Mouse (Mus musculus): ENCODE measurements at regions not wholly inside any gene's neighbourhood (a gene's known extent, or its start where the extent isn't known, plus 50 kb on each side); places are given as distances from the start of the nearest gene placed in this dataset.

DNA sequence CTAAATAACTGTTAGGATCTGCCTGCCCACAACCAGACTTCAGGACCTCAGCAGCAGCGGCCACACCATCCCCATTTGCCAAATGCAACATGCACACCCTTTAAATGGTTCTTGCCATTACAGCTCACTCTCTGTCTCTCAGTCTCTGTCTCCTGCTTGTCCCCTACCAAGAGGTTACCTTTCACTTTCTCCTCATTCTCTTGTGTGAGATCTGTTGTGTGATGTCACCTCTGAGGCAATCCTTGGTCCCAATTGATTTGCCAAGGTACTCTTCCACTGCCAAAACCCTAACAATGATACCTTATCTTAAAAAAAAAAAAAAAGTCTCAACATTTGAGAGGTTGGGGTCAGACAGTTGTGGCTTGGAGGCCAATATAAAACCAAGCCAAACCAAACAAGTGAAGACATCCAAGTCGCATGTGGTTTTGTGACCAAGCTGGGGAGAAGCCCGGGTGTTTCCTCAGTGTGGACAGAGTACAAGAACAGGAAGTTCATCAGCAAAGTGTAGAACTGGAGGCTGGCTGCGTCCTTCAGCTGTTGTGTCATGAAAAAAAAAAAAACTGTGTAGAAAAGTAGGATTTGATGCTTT lies 464.2 kb downstream of the Slc4a3 start:
- H3K9ac ChIP-seq (ENCODE audit: low read depth, poor library complexity, severe bottlenecking), result no peak overlapping the region
- peaks cover 11% of the 10 kb centered on the region for H3K9me3 ChIP-seq (replicated peaks; ENCODE audit: control insufficient read depth, insufficient read depth, low read length, poor library complexity, severe bottlenecking)
- no peak overlapping the region for H3K27ac ChIP-seq (ENCODE audit: insufficient read depth, low read length)
- H3K36me3 ChIP-seq (ENCODE audit: control insufficient read depth, insufficient read depth, low read length, poor library complexity, severe bottlenecking), result no peaks in the 10 kb centered on the region
- no peak for TF ChIP-seq EP300 (IDR thresholded peaks at IDR 0.05; ENCODE audit: insufficient read depth, low read depth, low read length)
- no peak for TF ChIP-seq POLR2A (IDR thresholded peaks at IDR 0.05; ENCODE audit: insufficient read depth, low read length)
- TF ChIP-seq CTCF (IDR thresholded peaks at IDR 0.05; ENCODE audit: low read depth, low read length), result no peak
- no peaks in the 10 kb centered on the region for H3K4me1 ChIP-seq (ENCODE audit: control insufficient read depth, insufficient read depth, low read length)
- no peaks in the 10 kb centered on the region for H3K27me3 ChIP-seq (ENCODE audit: control insufficient read depth, insufficient read depth, low read length, poor library complexity, severe bottlenecking)
- H3K4me3 ChIP-seq (ENCODE audit: low read depth, low read length), result no peak overlapping the region

DNA sequence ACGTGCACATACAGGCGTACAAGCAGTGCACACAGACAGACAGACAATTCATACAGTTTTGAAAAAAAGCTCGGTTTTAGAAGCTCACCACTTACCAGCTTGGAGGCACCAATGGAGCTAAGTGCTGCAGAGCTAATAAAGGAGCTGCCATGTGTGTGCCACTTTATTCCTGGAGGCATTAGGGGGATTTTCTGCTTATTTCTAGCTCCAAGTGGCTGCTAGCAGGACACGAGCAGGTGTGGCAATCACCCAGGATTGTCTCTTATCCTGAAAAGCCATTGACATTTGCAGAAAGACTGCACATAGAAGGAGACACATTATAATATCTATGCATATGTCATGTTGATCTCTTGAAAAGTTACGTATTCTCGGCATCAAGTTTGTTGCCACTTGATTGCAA lies 472.5 kb downstream of the Slc4a3 start:
- TF ChIP-seq POLR2A (IDR thresholded peaks at IDR 0.05; ENCODE audit: insufficient read depth, low read length) (no peak), EP300 (IDR thresholded peaks at IDR 0.05; ENCODE audit: insufficient read depth, low read depth, low read length) (no peak), CTCF (IDR thresholded peaks at IDR 0.05; ENCODE audit: low read depth, low read length) (no peak)
- Histone ChIP-seq H3K4me1 (ENCODE audit: control insufficient read depth, insufficient read depth, low read length) (no peaks in the 10 kb centered on the region), H3K27ac (ENCODE audit: insufficient read depth, low read length) (no peak overlapping the region), H3K4me3 (ENCODE audit: low read depth, low read length) (no peak overlapping the region), H3K27me3 (ENCODE audit: control insufficient read depth, insufficient read depth, low read length, poor library complexity, severe bottlenecking) (no peaks in the 10 kb centered on the region), H3K9ac (ENCODE audit: low read depth, poor library complexity, severe bottlenecking) (no peak overlapping the region), H3K36me3 (ENCODE audit: control insufficient read depth, insufficient read depth, low read length, poor library complexity, severe bottlenecking) (no peaks in the 10 kb centered on the region), H3K9me3 (replicated peaks; ENCODE audit: control insufficient read depth, insufficient read depth, low read length, poor library complexity, severe bottlenecking) (no peaks in the 10 kb centered on the region)

DNA sequence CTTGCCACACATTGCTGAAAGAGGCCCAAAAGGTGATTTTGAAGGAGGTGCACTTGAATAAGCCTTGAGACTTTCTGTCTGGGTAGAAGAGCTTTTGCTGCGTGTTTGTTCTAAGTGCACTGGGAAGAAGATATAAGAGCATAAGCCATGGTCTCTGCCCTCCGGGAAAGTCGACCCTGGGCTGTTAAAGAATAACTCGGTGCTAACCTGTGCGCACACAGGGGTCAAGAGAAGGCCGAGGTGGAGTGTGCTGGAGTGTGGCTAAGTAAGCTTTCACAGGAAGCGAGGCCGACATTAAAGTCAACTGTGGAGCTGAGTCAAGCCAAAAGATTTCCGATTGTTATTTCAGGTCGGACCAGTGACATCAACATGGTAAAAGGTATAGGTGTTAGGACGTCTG lies 473.0 kb downstream of the Slc4a3 start:
- Histone ChIP-seq H3K4me1 (ENCODE audit: control insufficient read depth, insufficient read depth, low read length) (no peaks in the 10 kb centered on the region), H3K27ac (ENCODE audit: insufficient read depth, low read length) (no peak overlapping the region), H3K36me3 (ENCODE audit: control insufficient read depth, insufficient read depth, low read length, poor library complexity, severe bottlenecking) (no peaks in the 10 kb centered on the region), H3K9ac (ENCODE audit: low read depth, poor library complexity, severe bottlenecking) (no peak overlapping the region), H3K27me3 (ENCODE audit: control insufficient read depth, insufficient read depth, low read length, poor library complexity, severe bottlenecking) (no peaks in the 10 kb centered on the region), H3K9me3 (replicated peaks; ENCODE audit: control insufficient read depth, insufficient read depth, low read length, poor library complexity, severe bottlenecking) (no peaks in the 10 kb centered on the region), H3K4me3 (ENCODE audit: low read depth, low read length) (no peak overlapping the region)
- TF ChIP-seq POLR2A (IDR thresholded peaks at IDR 0.05; ENCODE audit: insufficient read depth, low read length) (no peak), EP300 (IDR thresholded peaks at IDR 0.05; ENCODE audit: insufficient read depth, low read depth, low read length) (no peak), CTCF (IDR thresholded peaks at IDR 0.05; ENCODE audit: low read depth, low read length) (no peak)

DNA sequence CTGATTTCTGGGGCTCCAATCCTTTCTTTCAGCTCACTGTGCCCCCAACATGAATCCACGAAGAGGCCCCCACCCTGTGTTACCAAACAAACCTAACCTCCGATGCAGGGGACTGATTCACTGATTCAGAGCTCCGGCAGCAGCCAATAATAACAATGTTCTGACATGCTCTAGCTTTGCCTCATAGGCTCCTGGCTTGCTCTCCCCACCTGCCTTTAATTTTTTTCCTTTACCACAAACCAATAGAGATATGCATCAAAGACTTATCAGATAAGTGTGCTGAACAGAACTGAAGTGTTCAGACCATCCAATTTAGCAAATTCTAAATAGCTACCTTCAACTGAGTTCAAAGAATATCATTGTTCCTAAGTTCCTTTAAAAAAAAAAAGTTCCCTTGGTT lies 478.6 kb downstream of the Slc4a3 start:
- TF ChIP-seq CTCF (IDR thresholded peaks at IDR 0.05; ENCODE audit: low read depth, low read length), result no peak
- H3K4me3 ChIP-seq (ENCODE audit: low read depth, low read length), result no peak overlapping the region
- H3K27me3 ChIP-seq (ENCODE audit: control insufficient read depth, insufficient read depth, low read length, poor library complexity, severe bottlenecking), result no peaks in the 10 kb centered on the region
- peaks cover 3% of the 10 kb centered on the region for H3K4me1 ChIP-seq (ENCODE audit: control insufficient read depth, insufficient read depth, low read length)
- H3K9me3 ChIP-seq (replicated peaks; ENCODE audit: control insufficient read depth, insufficient read depth, low read length, poor library complexity, severe bottlenecking), result no peaks in the 10 kb centered on the region
- H3K36me3 ChIP-seq (ENCODE audit: control insufficient read depth, insufficient read depth, low read length, poor library complexity, severe bottlenecking), result no peaks in the 10 kb centered on the region
- H3K27ac ChIP-seq (ENCODE audit: insufficient read depth, low read length), result no peak overlapping the region
- no peak overlapping the region for H3K9ac ChIP-seq (ENCODE audit: low read depth, poor library complexity, severe bottlenecking)

DNA sequence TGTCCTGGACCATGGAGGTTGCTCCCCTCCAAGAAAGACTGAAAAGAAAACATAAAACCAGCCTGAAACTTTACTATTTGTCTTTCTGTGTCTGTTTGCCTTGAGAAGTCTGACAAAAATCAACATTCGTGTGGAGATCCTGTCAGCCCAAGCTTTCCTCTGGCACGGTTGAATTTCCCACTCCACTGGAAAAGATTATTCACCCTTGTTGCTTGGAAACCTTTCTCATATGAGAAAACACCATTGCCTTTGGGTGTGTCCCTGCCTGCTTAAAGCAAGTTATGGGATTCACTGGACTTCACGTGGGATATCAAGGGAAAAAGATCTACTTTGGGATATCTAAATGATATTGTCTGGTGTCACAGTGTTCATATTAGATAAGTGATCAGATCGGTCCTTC lies 479.3 kb downstream of the Slc4a3 start:
- peaks cover 6% of the 10 kb centered on the region for H3K4me1 ChIP-seq (ENCODE audit: control insufficient read depth, insufficient read depth, low read length)
- no peak for TF ChIP-seq CTCF (IDR thresholded peaks at IDR 0.05; ENCODE audit: low read depth, low read length)
- no peak for TF ChIP-seq EP300 (IDR thresholded peaks at IDR 0.05; ENCODE audit: insufficient read depth, low read depth, low read length)
- no peak for TF ChIP-seq POLR2A (IDR thresholded peaks at IDR 0.05; ENCODE audit: insufficient read depth, low read length)
- H3K9ac ChIP-seq (ENCODE audit: low read depth, poor library complexity, severe bottlenecking), result no peak overlapping the region
- H3K27me3 ChIP-seq (ENCODE audit: control insufficient read depth, insufficient read depth, low read length, poor library complexity, severe bottlenecking), result no peaks in the 10 kb centered on the region
- H3K36me3 ChIP-seq (ENCODE audit: control insufficient read depth, insufficient read depth, low read length, poor library complexity, severe bottlenecking), result no peaks in the 10 kb centered on the region
- no peaks in the 10 kb centered on the region for H3K9me3 ChIP-seq (replicated peaks; ENCODE audit: control insufficient read depth, insufficient read depth, low read length, poor library complexity, severe bottlenecking)
- H3K4me3 ChIP-seq (ENCODE audit: low read depth, low read length), result no peak overlapping the region
- H3K27ac ChIP-seq (ENCODE audit: insufficient read depth, low read length), result no peak overlapping the region

DNA sequence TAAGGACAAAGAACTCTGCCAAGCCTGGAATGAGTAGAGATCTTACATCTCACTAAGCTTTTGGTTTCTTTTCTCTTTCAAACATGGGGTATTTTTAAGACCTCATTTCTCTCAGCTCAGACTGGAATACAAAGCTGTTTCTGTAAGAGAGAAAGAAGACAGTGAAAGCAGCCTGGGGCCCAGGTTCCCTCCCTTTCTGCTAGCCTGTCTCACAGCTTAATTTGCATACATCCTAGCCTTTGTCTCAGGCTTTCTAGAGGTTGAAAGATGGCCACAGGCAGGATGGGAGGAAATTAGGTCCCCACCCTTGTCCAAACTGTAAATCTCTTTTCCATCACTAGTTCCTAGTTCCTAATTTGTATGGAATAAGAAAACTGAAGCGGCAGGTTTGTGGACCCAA lies 483.0 kb downstream of the Slc4a3 start:
- H3K9me3 ChIP-seq (replicated peaks; ENCODE audit: control insufficient read depth, insufficient read depth, low read length, poor library complexity, severe bottlenecking), result no peaks in the 10 kb centered on the region
- no peaks in the 10 kb centered on the region for H3K36me3 ChIP-seq (ENCODE audit: control insufficient read depth, insufficient read depth, low read length, poor library complexity, severe bottlenecking)
- peaks cover 6% of the 10 kb centered on the region for H3K4me1 ChIP-seq (ENCODE audit: control insufficient read depth, insufficient read depth, low read length)
- H3K4me3 ChIP-seq (ENCODE audit: low read depth, low read length), result no peak overlapping the region
- H3K27me3 ChIP-seq (ENCODE audit: control insufficient read depth, insufficient read depth, low read length, poor library complexity, severe bottlenecking), result no peaks in the 10 kb centered on the region
- peak overlapping the region; percentile 97 for H3K27ac ChIP-seq (ENCODE audit: insufficient read depth, low read length)
- no peak for TF ChIP-seq POLR2A (IDR thresholded peaks at IDR 0.05; ENCODE audit: insufficient read depth, low read length)
- TF ChIP-seq EP300 (IDR thresholded peaks at IDR 0.05; ENCODE audit: insufficient read depth, low read depth, low read length), result peak; percentile 75; the same call in 1 of the 2 replicates
- H3K9ac ChIP-seq (ENCODE audit: low read depth, poor library complexity, severe bottlenecking), result no peak overlapping the region
